Mouse (Mus musculus): Measurements from ENCODE around the gene Slc12a7.

GRCm38 (mm10) chr13:73777578-73777977, 44.7 kb downstream of the Slc12a7 start:
- TF ChIP-seq CTCF (IDR thresholded peaks at IDR 0.05; ENCODE audit: control insufficient read depth, insufficient read depth, insufficient replicate concordance, low read depth, low read length) (no peak), POLR2A (IDR thresholded peaks at IDR 0.05; ENCODE audit: control insufficient read depth, low read depth, low read length) (no peak)

All from testis, adult 2 months (tissue).